In genomic region chr11:113538406-113538917, GRCm38 (mm10) we compare ENCODE assay signal across 17 mouse cellular contexts.
DNase-seq lines count a peak whose midpoint lies in the region; ATAC-seq and TF ChIP-seq lines count a peak whose summit lies in the region.
"Had no signal": no experiment of that assay in that cellular context is flagged by ENCODE, and none has a peak within 500 bp of the region (broad histone marks: within the 10 kb centered on the region; RNA-seq: fewer than 3 reads in every experiment).

No protein-coding gene starts in this region.

- peak; percentile 17 for DNase-seq in adrenal gland, adult 8-10 months
- no peak for DNase-seq in adrenal gland, postnatal 25 days
- no peak for DNase-seq in midbrain, embryonic 14.5 days
- peak; percentile 99 for DNase-seq in fat pad, adult 2 months (ENCODE audit: extremely low read depth, low read depth, low spot score)
- DNase-seq in hindbrain, postnatal 0 days (ENCODE audit: low spot score), result no peak
- no peak for DNase-seq in right cerebral cortex, postnatal 14 days
- DNase-seq in cerebellum, postnatal 14 days, result no peak
- DNase-seq: gastrocnemius, postnatal 25 days; liver, postnatal 0 days; right cerebral cortex, postnatal 4 days; thymus, adult 18-20 months had no signal

- H3K9me3 ChIP-seq in midbrain, embryonic 14.5 days (ENCODE audit: control insufficient read depth, low read length), result no peaks in the 10 kb centered on the region
- H3K9me3 ChIP-seq in midbrain, embryonic 16.5 days (replicated peaks; ENCODE audit: control insufficient read depth, low read length, poor library complexity, severe bottlenecking), result no peaks in the 10 kb centered on the region
- no peaks in the 10 kb centered on the region for H3K9me3 ChIP-seq in hindbrain, postnatal 0 days (ENCODE audit: low read length)
- H3K9me3 ChIP-seq: embryonic facial prominence, embryonic 13.5 days; limb, embryonic 15.5 days had no signal

- H3K36me3 ChIP-seq in midbrain, embryonic 14.5 days (ENCODE audit: control insufficient read depth, insufficient read depth, low read length), result no peaks in the 10 kb centered on the region
- H3K36me3 ChIP-seq in midbrain, embryonic 16.5 days (ENCODE audit: control insufficient read depth, insufficient read depth, low read length), result no peaks in the 10 kb centered on the region
- no peaks in the 10 kb centered on the region for H3K36me3 ChIP-seq in hindbrain, postnatal 0 days (ENCODE audit: insufficient read depth, low read length)
- H3K36me3 ChIP-seq: embryonic facial prominence, embryonic 13.5 days; limb, embryonic 15.5 days had no signal

- H3K4me1 ChIP-seq in midbrain, embryonic 14.5 days (ENCODE audit: control insufficient read depth, insufficient read depth, low read length), result no peaks in the 10 kb centered on the region; the same call in 1 of the 2 replicates
- H3K4me1 ChIP-seq in midbrain, embryonic 16.5 days (ENCODE audit: control insufficient read depth, insufficient read depth, low read length), result no peaks in the 10 kb centered on the region; the same call in 1 of the 2 replicates
- 0 out of 2 replicates have a peak, but pooled peaks cover 5% of the 10 kb centered on the region for H3K4me1 ChIP-seq in hindbrain, postnatal 0 days (ENCODE audit: insufficient read depth, low read length)

- peak overlapping the region; percentile 66 for H3K27ac ChIP-seq in midbrain, embryonic 14.5 days (replicated peaks; ENCODE audit: low read depth, low read length)
- no peak overlapping the region for H3K27ac ChIP-seq in midbrain, embryonic 16.5 days (ENCODE audit: low read length)
- peak overlapping the region; percentile 67; the same call in 1 of the 2 replicates for H3K27ac ChIP-seq in hindbrain, postnatal 0 days
- H3K27ac ChIP-seq: embryonic facial prominence, embryonic 13.5 days; kidney, postnatal 0 days; limb, embryonic 15.5 days had no signal

- H3K4me2 ChIP-seq in midbrain, embryonic 14.5 days (ENCODE audit: low read length), result no peak overlapping the region
- H3K4me2 ChIP-seq in midbrain, embryonic 16.5 days (ENCODE audit: low read length), result no peak overlapping the region
- H3K4me2 ChIP-seq in hindbrain, postnatal 0 days (ENCODE audit: low read depth, low read length), result no peak overlapping the region
- H3K4me2 ChIP-seq: embryonic facial prominence, embryonic 13.5 days; heart, embryonic 11.5 days; limb, embryonic 15.5 days had no signal

- H3K4me3 ChIP-seq in midbrain, embryonic 14.5 days (replicated peaks; ENCODE audit: low read depth, low read length), result no peak overlapping the region
- H3K4me3 ChIP-seq in midbrain, embryonic 16.5 days (ENCODE audit: low read depth, low read length), result no peak overlapping the region
- H3K4me3 ChIP-seq in hindbrain, postnatal 0 days (ENCODE audit: low read length), result no peak overlapping the region
- H3K4me3 ChIP-seq: embryonic facial prominence, embryonic 13.5 days; limb, embryonic 15.5 days had no signal

- H3K27me3 ChIP-seq in midbrain, embryonic 14.5 days (ENCODE audit: control insufficient read depth, insufficient read depth, low read length), result no peaks in the 10 kb centered on the region
- no peaks in the 10 kb centered on the region for H3K27me3 ChIP-seq in midbrain, embryonic 16.5 days (ENCODE audit: control insufficient read depth, insufficient read depth, low read depth, low read length)
- H3K27me3 ChIP-seq in hindbrain, postnatal 0 days (ENCODE audit: insufficient read depth, low read length), result no peaks in the 10 kb centered on the region
- H3K27me3 ChIP-seq: embryonic facial prominence, embryonic 13.5 days; limb, embryonic 15.5 days had no signal

- WGBS in midbrain, embryonic 14.5 days, result 93% methylated on average over 4 of the region's 4 CpGs
- WGBS in midbrain, embryonic 16.5 days, result 85% methylated on average over 4 of the region's 4 CpGs
- WGBS in hindbrain, postnatal 0 days, result 90% methylated on average over 4 of the region's 4 CpGs

- ATAC-seq in midbrain, embryonic 14.5 days (ENCODE audit: low FRiP score, low TSS enrichment), result no peak
- ATAC-seq in midbrain, embryonic 16.5 days, result no peak
- no peak for ATAC-seq in hindbrain, postnatal 0 days
- ATAC-seq: intestine, embryonic 16.5 days; liver, postnatal 0 days had no signal

- H3K9ac ChIP-seq in midbrain, embryonic 14.5 days (replicated peaks; ENCODE audit: low read length), result no peak overlapping the region
- H3K9ac ChIP-seq in midbrain, embryonic 16.5 days (ENCODE audit: low read depth, low read length), result no peak overlapping the region
- no peak overlapping the region for H3K9ac ChIP-seq in hindbrain, postnatal 0 days (replicated peaks; ENCODE audit: low read length)
- H3K9ac ChIP-seq: embryonic facial prominence, embryonic 13.5 days; limb, embryonic 15.5 days; liver, postnatal 0 days had no signal

- no peak for TF ChIP-seq CTCF in hindbrain, postnatal 0 days (IDR thresholded peaks at IDR 0.05; ENCODE audit: low read depth)

Comparison
In these comparisons a context has a peak if more than half of its experiments do, and no peak if none do; other contexts are left out.
1. DNase-seq: peak in adrenal gland, adult 8-10 months (single experiment) and fat pad, adult 2 months (single experiment); none in adrenal gland, postnatal 25 days (single experiment), midbrain, embryonic 14.5 days (single experiment), hindbrain, postnatal 0 days (single experiment), right cerebral cortex, postnatal 14 days (single experiment) and cerebellum, postnatal 14 days (0 of 2).